Mouse (Mus musculus) MEL (cell line): ENCODE results near the gene Tsen2. TPM values are rescaled to one million over a fixed set of nuclear protein-coding genes. Genes with fewer than 3 reads are reported as not detected.

Experiments used
- DNase-seq: peaks from one replicate; pipeline ENCODE4 v3.0.0; 2011; ENCODE audit warnings: low read depth, low spot score
- H3K27ac ChIP-seq: 2 replicates; pipeline ENCODE4 v1.5.1; 2012; ENCODE audit warnings: low read depth, mild to moderate bottlenecking, control low read depth, low read length, moderate library complexity; ENCODE audit not compliant: control insufficient read depth
- H3K27me3 ChIP-seq, 2 experiments: fragments of 150-350 bp in 1 of 2; sonication (generic) in 1 of 2; 2 replicates each; pipeline ENCODE4 v1.6.1; 2012; ENCODE audit warnings: low read length in 2 of 2, mild to moderate bottlenecking in 2 of 2, improper control_type of control experiment in 1 of 2, moderate library complexity in 1 of 2; ENCODE audit not compliant: insufficient read depth in 2 of 2, control insufficient read depth in 1 of 2
- H3K36me3 ChIP-seq, 2 experiments: 2 replicates each; pipeline ENCODE4 v1.6.1; 2012 to 2014; ENCODE audit warnings: low read length in 2 of 2, improper control_type of control experiment in 1 of 2, inconsistent platforms in 1 of 2, mild to moderate bottlenecking in 1 of 2; ENCODE audit not compliant: insufficient read depth in 2 of 2, control insufficient read depth in 1 of 2
- H3K4me1 ChIP-seq, 2 experiments: fragments of 150-350 bp in 1 of 2; sonication (generic) in 1 of 2; 2 replicates each; pipeline ENCODE4 v1.6.1; 2012; ENCODE audit warnings: low read length in 2 of 2, improper control_type of control experiment in 1 of 2, mild to moderate bottlenecking in 1 of 2; ENCODE audit not compliant: insufficient read depth in 2 of 2, control insufficient read depth in 1 of 2
- H3K4me3 ChIP-seq, 2 experiments: fragments of 150-350 bp in 1 of 2; sonication (generic) in 1 of 2; 2 replicates each; pipeline ENCODE4 v1.5.1; 2012; ENCODE audit warnings: low read depth in 2 of 2, low read length in 2 of 2, mild to moderate bottlenecking in 2 of 2, moderate library complexity in 2 of 2, control low read depth in 1 of 2, improper control_type of control experiment in 1 of 2; ENCODE audit not compliant: control insufficient read depth in 1 of 2, insufficient read depth in 1 of 2
- H3K79me2 ChIP-seq: 2 replicates; pipeline ENCODE4 v1.6.1; 2012; ENCODE audit warnings: mild to moderate bottlenecking, low read length, moderate library complexity; ENCODE audit not compliant: control insufficient read depth, poor library complexity, insufficient read depth
- H3K9ac ChIP-seq: 2 replicates; pipeline ENCODE4 v1.6.1; 2012; ENCODE audit warnings: low read depth, mild to moderate bottlenecking, control low read depth, low read length, moderate library complexity; ENCODE audit not compliant: control insufficient read depth, poor library complexity, severe bottlenecking
- H3K9me3 ChIP-seq: fragments of 150-350 bp; sonication (generic); replicated peaks from 2 replicates; pipeline ENCODE4 v1.6.1; 2012; ENCODE audit warnings: mild to moderate bottlenecking, low read length, improper control_type of control experiment, moderate library complexity; ENCODE audit not compliant: insufficient read depth
- BHLHE40 ChIP-seq: IDR thresholded peaks from 2 replicates; pipeline ENCODE4 v1.6.1; 2012; ENCODE audit warnings: low read depth, mild to moderate bottlenecking, inconsistent platforms, low read length, improper control_type of control experiment, borderline replicate concordance
- E2F4 ChIP-seq: IDR thresholded peaks from 2 replicates; pipeline ENCODE4 v1.6.1; 2011; ENCODE audit warnings: low read depth, low read length, improper control_type of control experiment, borderline replicate concordance
- GABPA ChIP-seq: IDR thresholded peaks from 2 replicates; pipeline ENCODE4 v1.6.1; 2012; ENCODE audit warnings: low read depth, mild to moderate bottlenecking, inconsistent platforms, low read length, improper control_type of control experiment, moderate library complexity
- HCFC1 ChIP-seq: IDR thresholded peaks from 2 replicates; pipeline ENCODE4 v1.6.1; 2012; ENCODE audit warnings: low read depth, mild to moderate bottlenecking, inconsistent platforms, low read length, improper control_type of control experiment, moderate library complexity
- JUND ChIP-seq: IDR thresholded peaks from 2 replicates; pipeline ENCODE4 v1.6.1; 2011; ENCODE audit warnings: low read depth, mild to moderate bottlenecking, improper control_type of control experiment, low read length
- MAZ ChIP-seq: IDR thresholded peaks from 2 replicates; pipeline ENCODE4 v1.6.1; 2012; ENCODE audit warnings: low read depth, mild to moderate bottlenecking, inconsistent platforms, low read length, improper control_type of control experiment
- MEF2A ChIP-seq: IDR thresholded peaks from 2 replicates; pipeline ENCODE4 v1.6.1; 2014; ENCODE audit warnings: low read depth, mild to moderate bottlenecking, inconsistent platforms, low read length, improper control_type of control experiment; ENCODE audit not compliant: poor library complexity, insufficient replicate concordance, severe bottlenecking; ENCODE audit errors: extremely low read depth
- MYB ChIP-seq: IDR thresholded peaks from 2 replicates; pipeline ENCODE4 v1.6.1; 2011; ENCODE audit warnings: mild to moderate bottlenecking, low read depth, low read length, improper control_type of control experiment
- NELFE ChIP-seq: IDR thresholded peaks from 2 replicates; pipeline ENCODE4 v1.6.1; 2011; ENCODE audit warnings: low read depth, low read length, improper control_type of control experiment
- NRF1 ChIP-seq: IDR thresholded peaks from 2 replicates; pipeline ENCODE4 v1.6.1; 2014; ENCODE audit warnings: low read depth, mild to moderate bottlenecking, inconsistent platforms, low read length, improper control_type of control experiment, moderate library complexity; ENCODE audit not compliant: poor library complexity, insufficient read depth, severe bottlenecking
- POLR2AphosphoS2 ChIP-seq: IDR thresholded peaks from 2 replicates; pipeline ENCODE4 v1.6.1; 2011; ENCODE audit warnings: low read length, improper control_type of control experiment
- POLR2AphosphoS5 ChIP-seq: IDR thresholded peaks from 2 replicates; pipeline ENCODE4 v1.6.1; 2012; ENCODE audit warnings: low read depth, borderline replicate concordance, mild to moderate bottlenecking, inconsistent platforms, low read length, moderate library complexity, mixed read lengths
- RAD21 ChIP-seq: IDR thresholded peaks from 2 replicates; pipeline ENCODE4 v1.6.1; 2011; ENCODE audit warnings: mild to moderate bottlenecking, low read depth, low read length, improper control_type of control experiment
- TAL1 ChIP-seq: IDR thresholded peaks from 2 replicates; pipeline ENCODE4 v1.6.1; 2012; ENCODE audit warnings: mild to moderate bottlenecking, inconsistent platforms, low read length, moderate library complexity, mixed read lengths
- TBP ChIP-seq: IDR thresholded peaks from 2 replicates; pipeline ENCODE4 v1.8.0; 2011; ENCODE audit warnings: low read depth, low read length, improper control_type of control experiment
- TCF12 ChIP-seq: IDR thresholded peaks from 2 replicates; pipeline ENCODE4 v1.6.1; 2014; ENCODE audit warnings: low read depth, mild to moderate bottlenecking, inconsistent platforms, low read length, improper control_type of control experiment, moderate library complexity
- UBTF ChIP-seq: IDR thresholded peaks from 2 replicates; pipeline ENCODE4 v1.6.1; 2012; ENCODE audit warnings: low read depth, mild to moderate bottlenecking, inconsistent platforms, low read length, improper control_type of control experiment, moderate library complexity, borderline replicate concordance; ENCODE audit not compliant: insufficient read depth
- USF2 ChIP-seq, 2 experiments: IDR thresholded peaks; 2 replicates each; pipeline ENCODE4 v1.6.1; 2011 to 2012; ENCODE audit warnings: improper control_type of control experiment in 2 of 2, low read length in 2 of 2, borderline replicate concordance in 1 of 2, inconsistent platforms in 1 of 2, low read depth in 1 of 2, mild to moderate bottlenecking in 1 of 2; ENCODE audit not compliant: insufficient read depth in 1 of 2
- ZC3H11A ChIP-seq: IDR thresholded peaks from 2 replicates; pipeline ENCODE4 v1.6.1; 2012; ENCODE audit warnings: low read depth, mild to moderate bottlenecking, inconsistent platforms, low read length, improper control_type of control experiment
- ZKSCAN1 ChIP-seq: IDR thresholded peaks from 2 replicates; pipeline ENCODE4 v1.6.1; 2012; ENCODE audit warnings: low read depth, mild to moderate bottlenecking, inconsistent platforms, low read length, improper control_type of control experiment, moderate library complexity
- ZMIZ1 ChIP-seq: IDR thresholded peaks from 2 replicates; pipeline ENCODE4 v1.6.1; 2012; ENCODE audit warnings: low read depth, mild to moderate bottlenecking, inconsistent platforms, low read length, improper control_type of control experiment, moderate library complexity
- ZNF384 ChIP-seq: IDR thresholded peaks from 2 replicates; pipeline ENCODE4 v1.6.1; 2012; ENCODE audit warnings: low read depth, mild to moderate bottlenecking, inconsistent platforms, low read length, improper control_type of control experiment
- polyA plus RNA-seq, 2 experiments: library from polyadenylated mRNA; stranded (reverse) in 1 of 2; unstranded in 1 of 2; fragments of >175 nt in 1 of 2; fragments of >200 nt in 1 of 2; gene quantifications; 2 replicates each; pipeline versions ENCODE4 v1.2.1 to v1.2.4; 2012; ENCODE audit warnings: low replicate concordance in 2 of 2, low read depth in 1 of 2; ENCODE audit not compliant: insufficient read length in 2 of 2, insufficient read depth in 1 of 2, missing spikeins in 1 of 2
- total RNA-seq: library from RNA; depleted of rRNA; stranded (reverse); fragments of 300-350 nt; gene quantifications from 2 replicates; pipeline ENCODE4 v1.2.3, GENCODE M21; 2012

Tsen2 gene
- total and polyA plus RNA-seq, 3 experiments: 27.0 to 32.6 TPM; not detected in 1

DNA sequence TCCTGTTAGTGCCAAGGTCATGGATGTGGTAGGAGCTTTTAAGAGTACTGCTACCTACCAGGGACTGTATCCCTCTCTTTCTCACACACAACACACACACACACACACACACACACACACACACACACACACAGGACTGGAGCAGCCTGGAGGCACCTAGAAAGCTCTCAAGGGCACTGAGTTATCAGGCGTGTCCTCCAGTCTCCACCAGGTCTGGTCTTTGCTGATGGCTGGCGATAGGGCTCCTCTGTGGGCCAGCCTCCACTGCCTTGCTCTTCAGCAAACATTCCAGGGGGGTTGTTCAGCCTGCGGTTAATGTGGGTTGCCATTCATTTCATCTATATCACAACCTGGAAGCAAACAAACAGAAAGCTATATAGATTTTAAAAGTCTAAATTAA lies 17.0 kb upstream of the Tsen2 start:
- DNase-seq: no peak
- no peaks in the 10 kb centered on the region for H3K36me3 ChIP-seq
- peaks cover 0 to 2% of the 10 kb centered on the region in 2 experiments; a peak in 2 of 4 replicates for H3K27me3 ChIP-seq
- no peak overlapping the region for H3K9ac ChIP-seq
- H3K27ac ChIP-seq: no peak overlapping the region
- TF ChIP-seq UBTF: no peak
- no peak for TF ChIP-seq NELFE
- no peak for TF ChIP-seq RAD21
- TF ChIP-seq POLR2AphosphoS5: no peak
- TF ChIP-seq E2F4: no peak
- no peak for TF ChIP-seq TCF12
- TF ChIP-seq USF2 (IDR thresholded peaks at IDR 0.05; ENCODE audit: borderline replicate concordance in 1 of 2, insufficient read depth in 1 of 2, low read depth in 1 of 2, low read length in 2 of 2): no peak
- TF ChIP-seq HCFC1: no peak
- no peaks in the 10 kb centered on the region for H3K9me3 ChIP-seq
- no peaks in the 10 kb centered on the region for H3K79me2 ChIP-seq
- no peaks in the 10 kb centered on the region for H3K4me1 ChIP-seq
- H3K4me3 ChIP-seq: no peak overlapping the region

DNA sequence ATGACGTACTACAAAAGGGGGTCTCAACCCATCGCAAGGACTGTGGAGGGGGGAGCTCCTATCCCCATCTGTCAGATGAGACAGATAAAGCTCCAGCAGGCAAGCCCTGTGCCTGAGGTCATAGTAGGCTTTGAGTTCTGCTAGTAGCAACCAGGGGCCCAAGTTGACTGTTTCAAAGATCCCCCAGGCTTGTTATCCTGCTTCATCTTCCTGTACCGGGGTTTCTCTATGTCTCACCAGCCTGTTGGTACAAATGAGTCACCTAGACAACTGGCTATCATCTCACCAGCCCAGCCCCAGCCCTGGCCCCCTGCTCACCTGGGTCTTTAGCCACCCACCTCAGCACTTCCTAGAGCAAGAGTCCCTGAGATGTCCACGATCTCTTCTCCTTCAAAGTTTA lies 16.1 kb upstream of the Tsen2 start:
- Histone ChIP-seq H3K27me3 (peaks cover 0 to 2% of the 10 kb centered on the region in 2 experiments; a peak in 2 of 4 replicates), H3K79me2 (no peaks in the 10 kb centered on the region), H3K27ac (no peak overlapping the region), H3K4me1 (no peaks in the 10 kb centered on the region), H3K4me3 (no peak overlapping the region), H3K36me3 (no peaks in the 10 kb centered on the region), H3K9me3 (no peaks in the 10 kb centered on the region), H3K9ac (no peak overlapping the region)
- DNase-seq: no peak
- TF ChIP-seq NRF1 (no peak), MYB (no peak), MAZ (no peak), GABPA (no peak), BHLHE40 (no peak), MEF2A (no peak), TBP (no peak), ZNF384 (no peak), E2F4 (no peak), POLR2AphosphoS2 (no peak), JUND (no peak), ZC3H11A (no peak), RAD21 (no peak), HCFC1 (no peak), ZMIZ1 (no peak), TAL1 (no peak), ZKSCAN1 (no peak)
